Mouse (Mus musculus): ENCODE results near the gene Gpc5.

DNA sequence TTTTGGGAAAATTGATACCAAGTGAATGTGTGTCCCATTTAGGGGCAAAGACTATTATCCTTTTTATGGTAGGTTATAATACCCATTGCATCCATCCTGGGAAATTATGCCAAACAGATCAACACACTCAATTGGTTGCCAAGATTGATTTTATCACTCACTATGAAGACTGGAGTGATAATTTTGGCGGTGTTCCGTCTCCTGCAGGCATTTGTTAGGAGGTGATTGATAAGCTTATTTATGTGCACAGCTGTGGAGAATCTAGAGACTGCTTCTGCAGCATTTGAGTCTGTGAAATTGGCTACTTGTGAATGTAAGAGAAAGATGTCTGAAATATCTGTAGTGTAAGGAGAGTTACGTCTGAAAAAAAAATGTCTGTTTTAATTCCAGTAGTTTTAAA is 340.0 kb downstream of the Gpc5 start:
- no peak for TF ChIP-seq ZNF384 (IDR thresholded peaks at IDR 0.05; ENCODE audit: low read depth, low read length)
- TF ChIP-seq CHD2 (IDR thresholded peaks at IDR 0.05; ENCODE audit: low read depth, low read length), result no peak
